Mouse (Mus musculus) megakaryocyte, embryonic 14.5 days (primary cell): ENCODE measurements around the gene Phkg1. TPM values are rescaled to one million over a fixed set of nuclear protein-coding genes. Genes with fewer than 3 reads are reported as not detected.
"Not testable (repeated sequence)": the region's sequence is repeated elsewhere in the genome, so short reads cannot be mapped to it uniquely, and the experiment has no call there.

Experiments used
- H3K27me3 ChIP-seq: replicated peaks from 2 replicates; pipeline ENCODE3; 2012; ENCODE audit warnings: inconsistent platforms
- H3K36me3 ChIP-seq: replicated peaks from 2 replicates; pipeline ENCODE3; 2012; ENCODE audit warnings: low read length, inconsistent platforms, mixed read lengths
- H3K4me1 ChIP-seq: 2 replicates; pipeline ENCODE4 v1.6.1; 2012; ENCODE audit warnings: inconsistent platforms
- H3K4me3 ChIP-seq: replicated peaks from 2 replicates; pipeline ENCODE3; 2012; ENCODE audit warnings: moderate library complexity, mild to moderate bottlenecking, inconsistent platforms
- H3K9me3 ChIP-seq: 2 replicates; pipeline ENCODE4 v1.6.1; 2012; ENCODE audit warnings: inconsistent platforms
- FLI1 ChIP-seq: IDR thresholded peaks from 2 replicates; pipeline ENCODE4 v1.6.1; 2012; ENCODE audit warnings: low read length, inconsistent platforms, mixed read lengths
- GATA1 ChIP-seq: IDR thresholded peaks from 3 replicates; pipeline ENCODE4 v1.6.1; 2012; ENCODE audit warnings: mixed read lengths, low read length, inconsistent platforms, borderline replicate concordance
- polyA plus RNA-seq: library from polyadenylated mRNA; stranded (reverse); fragments of >175 nt; gene quantifications from 2 replicates; pipeline ENCODE4 v1.2.3, GENCODE M21; 2012; ENCODE audit warnings: low replicate concordance; ENCODE audit not compliant: insufficient read depth

Phkg1 gene
- 0.19 TPM in 1 of 2 replicates, not detected in the other for polyA plus RNA-seq

DNA sequence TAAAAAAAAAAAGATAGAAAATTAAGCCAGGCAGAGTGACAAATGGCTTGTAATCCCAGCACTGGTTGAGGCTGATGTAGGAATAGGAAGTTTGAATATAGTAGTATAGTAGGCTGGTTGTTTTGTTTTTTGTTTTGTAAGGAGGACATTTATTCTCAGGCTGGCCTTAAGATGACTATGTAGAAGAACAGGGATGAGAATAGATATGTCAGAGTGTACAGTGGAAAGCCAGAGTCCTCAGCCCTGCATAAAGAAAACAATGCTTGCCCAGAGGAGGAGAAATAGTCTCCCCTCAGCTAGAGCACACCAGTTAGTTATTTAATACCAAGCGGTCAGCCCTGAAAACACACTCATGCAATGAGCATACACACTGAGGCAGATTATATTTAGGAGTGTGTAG, at the start of gene Phkg1:
Gene Phkg1 (minus strand): TSS at position 101 of the 400 bp plus-strand sequence.
- Histone ChIP-seq H3K4me3 (no peak within 1 kb of the TSS), H3K4me1 (peaks cover 16% of the 10 kb centered on the region)

DNA sequence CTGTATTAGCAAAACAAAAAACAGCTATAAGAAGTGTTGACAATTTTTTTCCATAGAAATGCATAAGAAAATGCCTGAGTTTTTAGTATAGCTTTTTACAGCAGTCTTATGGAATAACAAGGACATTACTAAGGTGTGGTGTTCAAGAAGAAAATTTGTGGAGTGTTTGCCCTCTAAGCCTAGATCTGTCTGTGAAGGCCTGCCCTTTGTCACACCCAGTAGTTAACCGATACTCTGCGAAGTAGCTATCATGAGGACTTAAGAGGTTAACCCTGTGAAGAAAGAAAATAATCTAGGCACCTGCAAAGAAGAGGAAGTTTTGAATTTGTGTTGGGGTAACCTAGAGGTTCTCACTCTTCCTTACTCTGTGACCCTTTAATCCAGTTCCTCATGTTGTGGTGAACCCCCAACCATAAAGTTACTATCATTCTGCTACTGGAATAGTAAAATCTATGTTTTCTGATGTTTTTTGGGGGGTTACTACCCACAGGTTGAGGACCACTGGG, 49.2 kb upstream of the Phkg1 start:
- peaks cover 61% of the 10 kb centered on the region for H3K4me1 ChIP-seq
- no peak overlapping the region for H3K4me3 ChIP-seq
- H3K36me3 ChIP-seq: peaks cover 26% of the 10 kb centered on the region
- no peaks in the 10 kb centered on the region for H3K27me3 ChIP-seq
- no peaks in the 10 kb centered on the region for H3K9me3 ChIP-seq
- TF ChIP-seq GATA1 (no peak), FLI1 (no peak)

More for the DNA sequence above, at the start of gene Phkg1:
- Histone ChIP-seq H3K9me3 (no peaks in the 10 kb centered on the region), H3K36me3 (no peaks in the 10 kb centered on the region), H3K27me3 (no peaks in the 10 kb centered on the region)
- no peak for TF ChIP-seq FLI1
- TF ChIP-seq GATA1: no peak

DNA sequence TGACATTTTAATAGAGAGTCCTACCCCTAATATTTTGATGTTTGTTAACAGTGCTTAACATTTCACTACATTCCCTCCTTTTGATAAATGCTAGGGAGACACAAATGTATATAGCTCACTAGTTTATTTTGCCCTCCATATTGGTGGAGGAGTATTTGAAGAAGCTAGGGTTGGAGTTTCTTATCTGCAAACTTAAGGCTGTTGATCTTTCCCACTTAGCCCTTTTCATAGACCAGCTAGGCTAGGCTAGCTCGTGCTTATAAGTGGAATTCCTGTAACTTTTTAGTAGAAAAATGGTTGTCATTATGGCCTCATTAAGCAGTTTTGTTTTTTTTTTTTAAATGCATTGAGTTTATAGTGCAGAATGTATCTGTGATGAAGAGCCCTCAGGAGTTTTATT, 45.1 kb upstream of the Phkg1 start:
- no peak for TF ChIP-seq FLI1
- no peak for TF ChIP-seq GATA1
- no peak overlapping the region for H3K4me3 ChIP-seq
- H3K36me3 ChIP-seq: peaks cover 26% of the 10 kb centered on the region
- H3K4me1 ChIP-seq: peaks cover 55% of the 10 kb centered on the region
- H3K27me3 ChIP-seq: no peaks in the 10 kb centered on the region
- H3K9me3 ChIP-seq: no peaks in the 10 kb centered on the region

- H3K4me1 ChIP-seq: peaks cover 45% of the 10 kb centered on the region; the same call in 1 of the 2 replicates
These were observed 44.0 kb upstream of the Phkg1 start for GRCm38 (mm10) chr5:129942073-129942939.

DNA sequence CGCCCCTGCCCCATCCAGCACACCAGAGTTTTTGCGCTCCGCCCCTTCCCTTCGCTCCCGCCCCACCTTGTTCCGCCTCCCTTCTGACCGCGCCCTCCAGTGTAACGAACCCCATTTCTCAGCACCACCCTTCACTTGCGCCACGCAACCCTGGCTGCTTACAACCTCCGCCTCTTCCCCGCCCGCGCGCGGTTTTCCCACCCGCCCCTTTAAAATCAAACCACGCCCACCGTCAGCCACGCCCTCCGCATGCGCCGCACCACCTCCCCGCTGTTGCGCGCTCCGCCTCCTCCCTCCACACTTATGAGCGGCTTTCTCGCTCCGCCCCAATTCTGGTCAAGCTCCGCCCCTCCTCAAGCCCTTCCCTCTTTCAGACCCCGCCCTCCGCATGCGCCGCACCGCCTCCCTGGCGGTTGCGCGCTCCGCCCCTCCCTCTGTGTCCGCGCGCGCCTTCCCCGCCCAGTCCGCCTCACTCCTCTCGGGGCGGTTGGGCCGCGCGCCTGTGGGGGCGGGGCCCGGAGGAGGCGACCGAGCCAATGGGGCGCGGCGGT, 43.2 kb upstream of the Phkg1 start, which contains the start of gene Vkorc1l1:
Gene Vkorc1l1 (plus strand): TSS at position 476 of the 551 bp plus-strand sequence.
- TF ChIP-seq FLI1: no peak
- TF ChIP-seq GATA1: no peak
- Histone ChIP-seq H3K36me3 (peaks cover 13% of the 10 kb centered on the region), H3K4me1 (peaks cover 40% of the 10 kb centered on the region; the same call in 1 of the 2 replicates), H3K4me3 (peak within 1 kb of the TSS; percentile 94), H3K9me3 (no peaks in the 10 kb centered on the region), H3K27me3 (no peaks in the 10 kb centered on the region)

More at GRCm38 (mm10) chr5:129942073-129942939, 44.0 kb upstream of the Phkg1 start:
- H3K4me3 ChIP-seq: peak overlapping the region; percentile 94
- not testable (repeated sequence) for H3K27me3 ChIP-seq, H3K9me3 ChIP-seq
- peaks cover 20% of the 10 kb centered on the region for H3K36me3 ChIP-seq

DNA sequence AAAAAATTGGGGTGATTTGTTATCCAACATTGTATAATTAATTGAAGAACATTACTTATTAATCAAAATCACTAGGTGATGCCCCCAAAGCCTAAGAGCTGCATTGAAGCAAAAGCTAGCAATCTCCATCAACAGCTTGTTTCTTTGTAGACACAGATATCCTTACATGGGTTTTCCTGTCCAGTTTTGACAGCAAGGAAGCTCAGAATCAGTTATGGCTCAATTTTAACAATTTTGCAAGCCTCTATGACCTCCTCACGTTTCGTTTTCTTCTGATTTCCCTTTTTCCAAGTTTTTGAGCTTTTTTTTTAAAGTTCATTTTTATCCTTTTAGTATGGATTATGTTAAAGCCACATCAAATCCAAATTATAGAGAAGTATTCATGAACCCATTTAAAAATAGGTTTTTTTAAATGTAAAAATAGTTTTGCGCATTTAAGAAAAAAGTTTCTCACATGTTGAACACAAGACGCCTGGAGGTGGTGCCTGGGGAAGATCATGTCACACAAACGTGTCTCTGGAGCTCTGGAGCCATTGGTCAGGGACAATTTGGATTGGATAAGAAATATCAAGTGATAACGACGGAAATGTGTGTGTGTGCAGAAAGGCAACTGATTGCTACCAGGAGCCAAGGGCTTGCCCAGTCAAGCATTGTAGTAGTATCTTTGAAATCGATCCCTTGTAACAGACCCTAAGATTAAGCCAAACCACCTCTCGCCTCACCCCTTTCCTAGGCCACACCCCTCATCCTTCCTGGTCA, 42.6 kb upstream of the Phkg1 start:
- peaks cover 12% of the 10 kb centered on the region for H3K36me3 ChIP-seq
- peaks cover 40% of the 10 kb centered on the region; the same call in 1 of the 2 replicates for H3K4me1 ChIP-seq
- H3K27me3 ChIP-seq: no peaks in the 10 kb centered on the region
- H3K9me3 ChIP-seq: no peaks in the 10 kb centered on the region
- H3K4me3 ChIP-seq: peak overlapping the region; percentile 91
- TF ChIP-seq FLI1 (no peak), GATA1 (no peak)

DNA sequence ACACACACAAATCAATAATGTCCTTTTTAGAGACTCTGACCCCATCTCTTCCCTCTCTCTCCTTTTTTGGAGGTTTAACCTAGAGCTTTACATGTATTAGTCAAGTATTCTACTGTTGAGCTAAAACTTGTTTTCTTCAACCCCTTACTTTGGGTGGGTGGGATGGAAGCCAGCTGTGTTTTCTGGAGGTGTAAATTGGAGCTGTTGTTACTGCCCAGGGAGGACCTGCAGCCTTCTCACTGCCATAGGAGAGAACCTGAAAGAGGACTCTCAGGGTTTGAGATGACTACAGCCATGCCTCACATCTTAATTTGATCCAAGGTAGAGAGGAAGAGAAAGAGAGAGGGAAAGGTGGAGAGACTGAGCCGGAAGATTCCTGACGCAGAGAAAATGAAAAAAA, 41.9 kb upstream of the Phkg1 start:
- no peaks in the 10 kb centered on the region for H3K9me3 ChIP-seq
- H3K4me3 ChIP-seq: peak overlapping the region; percentile 10
- no peaks in the 10 kb centered on the region for H3K27me3 ChIP-seq
- peaks cover 37% of the 10 kb centered on the region; the same call in 1 of the 2 replicates for H3K4me1 ChIP-seq
- peaks cover 9% of the 10 kb centered on the region for H3K36me3 ChIP-seq
- no peak for TF ChIP-seq GATA1
- no peak for TF ChIP-seq FLI1

DNA sequence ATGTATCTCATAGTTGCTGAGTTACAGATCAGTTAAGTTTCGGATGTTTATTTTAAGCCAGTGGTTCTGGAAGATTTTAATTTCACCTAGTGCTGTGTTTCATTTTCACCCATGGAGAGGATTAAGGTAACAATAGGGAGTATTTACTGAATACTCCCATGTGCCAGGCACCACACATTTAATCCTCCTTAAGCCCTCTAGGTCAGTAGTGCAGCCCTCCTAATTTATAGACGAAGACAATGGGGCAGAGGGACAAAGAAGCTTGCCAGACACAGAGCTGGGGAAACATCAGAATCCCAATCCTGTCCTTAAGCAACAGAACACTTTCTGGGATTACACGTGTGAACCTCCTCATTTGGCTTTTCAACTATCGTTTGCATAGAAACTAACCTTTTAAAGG, 38.6 kb upstream of the Phkg1 start:
- Histone ChIP-seq H3K4me1 (peaks cover 22% of the 10 kb centered on the region; the same call in 1 of the 2 replicates), H3K4me3 (no peak overlapping the region), H3K36me3 (no peaks in the 10 kb centered on the region), H3K9me3 (peaks cover 15% of the 10 kb centered on the region), H3K27me3 (no peaks in the 10 kb centered on the region)
- no peak for TF ChIP-seq FLI1
- no peak for TF ChIP-seq GATA1

DNA sequence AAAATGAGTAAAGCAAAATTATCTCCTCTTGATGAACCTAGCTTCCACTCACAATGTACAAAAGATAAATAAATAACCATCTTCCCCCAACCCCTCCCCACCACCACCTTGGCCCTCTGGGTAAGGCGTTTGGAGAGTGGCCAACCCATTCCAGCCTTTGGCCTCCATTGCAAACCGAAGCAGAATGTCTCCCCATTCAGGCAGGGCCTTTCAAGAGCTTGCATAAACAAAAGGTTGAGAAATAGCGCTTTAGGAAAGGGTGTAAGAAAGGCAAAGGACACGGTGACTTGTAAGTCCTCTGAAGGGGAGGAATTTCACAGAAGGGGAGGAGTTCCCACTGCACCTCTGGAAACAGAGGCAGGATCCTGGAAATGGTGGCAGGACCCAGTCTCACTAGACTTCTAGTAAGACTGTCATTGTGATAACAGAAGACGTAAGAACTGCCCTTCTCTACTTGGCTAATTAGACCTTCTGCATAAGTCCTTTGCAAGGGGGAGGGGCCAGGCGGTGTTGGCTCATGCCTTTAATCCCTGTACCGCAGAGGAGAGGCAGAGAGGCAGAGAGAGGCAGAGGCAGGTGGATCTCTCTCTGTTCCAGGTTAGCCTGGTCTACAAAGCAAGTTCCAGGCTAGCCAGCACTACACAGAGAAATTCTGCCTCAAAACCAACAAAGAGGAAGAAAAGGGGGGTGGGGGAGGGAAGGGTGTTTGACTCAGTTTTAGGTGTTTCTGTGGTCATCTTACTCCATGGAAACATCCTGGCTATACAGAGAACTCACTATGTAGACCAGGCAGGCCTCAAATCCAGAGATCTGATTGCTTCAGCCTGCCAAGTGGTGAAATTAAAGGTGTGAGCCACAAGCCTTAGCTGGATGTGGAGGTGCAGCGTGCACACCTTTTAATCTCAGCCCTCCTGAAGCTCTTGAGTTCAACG, 31.8 kb upstream of the Phkg1 start:
- H3K4me1 ChIP-seq: peaks cover 14% of the 10 kb centered on the region
- TF ChIP-seq GATA1 (no peak), FLI1 (no peak)
- no peaks in the 10 kb centered on the region for H3K27me3 ChIP-seq
- peaks cover 15% of the 10 kb centered on the region for H3K9me3 ChIP-seq
- no peak overlapping the region for H3K4me3 ChIP-seq
- no peaks in the 10 kb centered on the region for H3K36me3 ChIP-seq
